Mouse (Mus musculus) T-helper 17 cell (primary cell): ENCODE measurements around the gene Pigs.

Experiments used
- in situ Hi-C, 2 experiments: fragments of 300-600 bp; cut with MboI, MseI; formaldehyde crosslinking; loops; 1 replicate in 1 of 2; 2 replicates in 1 of 2; pipeline ENCODE4 v1.15.1; 2025; ENCODE audit warnings: high pct_unique_total_duplicates in 2 of 2

Gene Pigs

DNA sequence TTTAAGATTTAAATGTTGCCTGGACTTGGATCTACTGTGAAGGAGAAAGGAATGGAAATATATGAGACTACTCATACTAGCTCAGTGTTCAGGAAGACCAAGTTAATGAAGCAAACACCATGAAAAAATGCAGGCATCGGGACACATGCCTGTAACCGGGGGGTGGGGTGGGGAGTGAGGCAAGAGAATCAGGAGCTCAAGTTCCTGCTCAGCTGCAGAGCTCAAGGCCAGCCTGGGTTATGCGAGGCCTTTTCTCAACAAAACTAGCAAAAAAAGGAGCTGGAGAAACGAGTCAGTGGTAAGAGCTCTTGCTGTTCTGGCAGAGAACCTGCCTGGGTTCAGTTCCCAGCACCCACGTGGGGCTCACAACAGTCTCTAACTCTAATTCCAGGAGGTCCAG lies 5.8 kb downstream of the Pigs start:
- in situ Hi-C loops, result no loop called here

DNA sequence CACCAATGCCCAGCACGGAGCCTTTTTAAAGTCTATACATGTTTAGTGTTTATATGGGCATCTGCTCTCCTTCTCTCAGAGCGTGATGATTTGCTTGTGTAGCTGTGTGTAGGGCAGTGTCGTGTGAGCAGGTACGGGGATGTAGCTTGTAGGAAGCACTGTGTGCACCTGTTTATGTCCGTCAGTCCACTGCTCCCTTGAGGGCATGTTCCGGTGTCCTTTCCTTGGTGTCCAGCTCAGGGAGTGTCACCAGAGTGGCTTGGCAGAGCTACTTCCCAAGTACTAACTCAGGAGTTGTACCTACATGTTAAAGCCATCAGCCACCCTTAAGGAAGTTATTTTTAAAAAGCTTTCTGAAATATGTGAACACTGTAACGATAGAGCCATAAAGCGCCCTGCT lies 8.8 kb downstream of the Pigs start:
- in situ Hi-C loops, result no loop called here

GRCm38 (mm10) chr11:78341702-78342101 lies 13.5 kb downstream of the Pigs start:
- in situ Hi-C loops, result no loop called here

DNA sequence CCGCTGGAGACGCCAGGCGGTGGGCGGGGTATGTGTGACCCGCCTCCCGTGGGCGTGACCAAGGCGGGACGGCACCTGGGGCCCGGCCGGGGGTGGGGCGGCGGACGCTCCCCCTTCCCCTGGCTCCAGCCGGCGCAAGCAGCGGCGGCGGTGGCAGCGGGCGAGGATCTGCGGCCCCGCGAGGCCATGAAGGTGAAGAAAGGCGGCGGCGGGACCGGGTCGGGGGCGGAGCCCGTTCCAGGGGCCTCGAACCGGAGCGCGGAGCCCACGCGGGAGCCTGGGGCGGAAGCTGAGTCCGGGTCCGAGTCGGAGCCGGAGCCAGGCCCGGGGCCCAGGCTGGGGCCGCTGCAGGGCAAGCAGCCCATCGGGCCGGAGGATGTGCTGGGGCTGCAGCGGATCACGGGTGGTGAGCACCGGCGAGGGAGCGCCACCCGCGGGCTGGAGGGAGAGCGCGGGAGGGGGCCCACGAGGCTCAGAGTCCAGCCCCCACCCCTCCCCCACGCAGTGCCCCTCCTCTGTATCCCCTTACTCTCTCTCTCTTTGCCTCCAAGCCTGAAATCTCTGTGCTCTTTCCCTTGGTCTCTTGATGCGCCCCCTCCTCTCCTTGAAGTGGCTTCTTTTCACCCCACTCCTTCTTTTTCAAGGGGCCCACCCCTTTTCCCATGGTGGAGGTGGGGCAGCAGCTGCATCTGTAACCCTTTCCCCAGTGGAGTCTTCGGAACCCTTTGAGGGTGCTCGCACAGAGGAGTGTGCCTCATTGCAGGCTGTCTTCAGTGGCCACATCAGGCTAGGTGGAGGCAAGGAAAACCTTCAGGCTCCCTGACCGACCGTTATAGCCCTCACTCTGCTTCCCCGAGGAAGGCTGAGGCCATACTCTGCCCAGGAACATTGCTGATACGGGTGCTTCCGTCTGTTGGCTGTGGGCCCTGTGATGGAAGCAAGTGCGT lies 15.4 kb downstream of the Pigs start, which contains the start of gene Unc119:
Gene Unc119 (plus strand): TSS at position 102 of the 947 bp plus-strand sequence.
- in situ Hi-C loops, result no loop called here

DNA sequence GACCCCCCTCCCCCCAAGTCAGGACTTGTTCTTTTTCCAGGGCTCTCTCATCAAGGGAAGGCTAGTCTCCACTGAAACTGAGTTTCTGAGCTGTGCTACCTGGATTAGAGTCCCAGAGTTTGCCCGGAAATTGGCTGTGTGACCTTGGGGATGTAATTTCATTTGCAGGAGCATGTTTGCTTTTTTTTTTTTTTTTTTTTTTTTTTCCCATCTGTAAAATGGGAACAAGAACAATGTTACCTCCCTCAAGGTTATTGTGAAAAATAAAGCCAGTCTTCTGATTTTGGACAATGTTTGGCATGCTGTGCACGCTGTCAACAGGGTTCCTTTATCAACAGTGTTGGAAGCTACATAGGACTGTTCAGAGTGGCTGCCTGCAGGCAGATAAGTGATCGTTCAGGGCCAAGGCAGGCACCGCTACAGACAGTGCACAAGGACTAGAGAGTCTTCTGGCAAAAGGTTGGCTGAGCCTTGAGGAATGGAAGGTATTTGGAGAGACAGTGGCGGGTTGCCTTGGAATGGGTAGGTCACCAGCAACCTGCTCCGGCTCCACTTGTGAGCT lies 16.2 kb downstream of the Pigs start:
- in situ Hi-C loops, result no loop called here

- in situ Hi-C loops, result no loop called here
These were observed 16.9 kb downstream of the Pigs start for GRCm38 (mm10) chr11:78344890-78345715.

- in situ Hi-C loops, result no loop called here
These were observed 17.6 kb downstream of the Pigs start for GRCm38 (mm10) chr11:78345801-78346200.

DNA sequence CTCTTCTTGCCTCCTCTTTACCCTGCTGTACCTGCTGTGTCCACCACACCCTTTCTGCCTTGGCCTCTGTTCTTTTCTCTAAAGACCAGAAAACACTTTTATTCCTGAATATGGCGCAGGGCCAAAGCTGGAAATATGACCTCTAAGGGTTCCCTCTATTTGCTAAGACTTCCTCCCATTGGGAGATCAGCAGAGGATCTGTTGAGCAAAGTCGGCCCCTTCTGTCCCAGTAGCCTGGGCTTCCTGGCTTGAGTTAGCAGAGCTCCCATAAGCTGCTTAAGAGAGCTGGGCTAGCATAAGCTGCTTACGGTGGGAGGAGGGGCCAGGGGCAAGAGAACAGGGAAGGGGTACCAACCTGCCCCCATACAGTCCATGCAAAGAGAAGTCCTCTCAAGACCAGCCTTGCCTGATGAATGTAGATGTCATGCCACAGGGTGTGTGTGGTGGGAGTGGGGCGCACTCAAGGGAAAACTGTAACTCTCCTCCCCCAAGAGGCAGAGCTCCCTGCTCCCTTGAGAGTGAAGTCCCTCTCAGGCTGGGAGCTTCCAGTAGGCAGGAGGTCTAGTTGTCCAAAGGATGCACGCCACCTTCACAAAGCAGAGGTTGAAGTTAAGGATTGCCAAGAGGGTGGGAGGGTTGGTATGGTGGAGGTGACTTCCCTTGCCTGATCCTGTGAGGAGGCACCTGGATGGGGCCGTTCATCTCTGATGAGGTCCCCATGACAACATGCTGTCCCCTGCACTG lies 18.3 kb downstream of the Pigs start:
- in situ Hi-C loops, result no loop called here

- in situ Hi-C loops, result no loop called here
These were observed 19.0 kb downstream of the Pigs start for GRCm38 (mm10) chr11:78347070-78347754.

- in situ Hi-C loops, result no loop called here
These were observed 19.7 kb downstream of the Pigs start for GRCm38 (mm10) chr11:78347908-78348307.

- in situ Hi-C loops, result no loop called here
These were observed 20.3 kb downstream of the Pigs start for GRCm38 (mm10) chr11:78348474-78348873.

DNA sequence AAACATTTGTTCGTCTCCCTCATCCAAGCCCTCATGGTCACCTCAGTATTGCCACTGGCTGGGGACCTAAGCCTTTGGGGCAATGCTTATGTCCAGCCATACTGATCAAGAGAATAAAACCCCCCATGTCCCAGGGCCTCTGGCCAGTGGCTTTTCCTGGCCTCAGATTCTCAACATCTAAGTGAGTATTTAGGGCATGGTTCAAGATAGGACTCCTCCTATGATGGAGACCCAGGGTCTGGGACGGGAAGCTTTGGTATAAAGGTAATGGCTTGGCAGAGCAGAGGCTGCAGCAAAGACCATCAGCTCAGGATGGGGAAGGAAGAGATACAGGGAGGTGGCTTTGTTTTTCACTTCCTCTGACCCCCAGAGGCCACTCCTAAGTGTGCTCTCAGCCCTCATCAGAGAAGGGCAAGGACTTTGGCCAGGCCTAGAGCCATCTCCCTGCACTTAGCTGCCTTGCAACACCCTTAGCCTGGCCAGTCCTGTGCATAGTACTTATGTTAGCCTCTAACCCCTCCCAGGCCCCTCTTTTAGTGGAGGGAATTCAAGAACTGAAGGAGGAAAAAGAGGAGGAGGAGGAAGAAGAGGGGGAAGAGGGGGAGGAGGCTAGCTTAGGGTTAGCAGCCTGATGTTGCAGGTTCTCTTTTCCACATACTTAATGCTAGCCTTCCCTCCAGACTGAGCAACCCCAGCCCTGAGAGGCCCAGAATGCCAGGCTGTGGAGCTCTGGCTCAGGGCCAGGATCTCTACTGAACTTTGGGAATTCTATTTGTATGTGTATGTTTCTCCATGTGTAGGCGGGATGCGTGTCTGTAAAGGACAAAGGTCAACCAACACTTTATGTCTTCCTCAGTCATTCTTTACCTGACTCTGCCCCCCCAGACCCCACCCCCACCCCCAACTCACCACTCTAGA lies 21.5 kb downstream of the Pigs start:
- in situ Hi-C loops, result no loop called here

- in situ Hi-C loops, result no loop called here
These were observed 24.9 kb downstream of the Pigs start for GRCm38 (mm10) chr11:78353081-78353480.

DNA sequence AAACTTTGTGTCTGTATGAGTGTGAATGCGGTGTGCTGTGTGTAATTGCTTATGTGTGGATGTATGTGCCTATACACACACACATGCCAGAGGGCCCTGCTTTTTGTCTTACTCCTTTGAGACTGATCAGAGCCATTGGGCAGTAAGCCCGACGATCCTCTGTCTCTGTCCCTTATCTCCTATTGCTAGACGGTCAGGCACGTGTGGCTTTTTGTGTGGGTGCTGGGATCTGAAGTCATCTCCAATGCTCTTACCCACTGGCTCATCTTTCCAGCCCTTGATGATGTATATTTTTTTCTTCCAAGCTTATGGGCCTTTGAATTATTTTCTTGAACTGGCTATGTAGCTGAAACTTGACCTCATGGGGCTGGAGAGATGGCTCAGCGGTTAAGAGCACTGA lies 26.7 kb downstream of the Pigs start:
- in situ Hi-C loops, result no loop called here

DNA sequence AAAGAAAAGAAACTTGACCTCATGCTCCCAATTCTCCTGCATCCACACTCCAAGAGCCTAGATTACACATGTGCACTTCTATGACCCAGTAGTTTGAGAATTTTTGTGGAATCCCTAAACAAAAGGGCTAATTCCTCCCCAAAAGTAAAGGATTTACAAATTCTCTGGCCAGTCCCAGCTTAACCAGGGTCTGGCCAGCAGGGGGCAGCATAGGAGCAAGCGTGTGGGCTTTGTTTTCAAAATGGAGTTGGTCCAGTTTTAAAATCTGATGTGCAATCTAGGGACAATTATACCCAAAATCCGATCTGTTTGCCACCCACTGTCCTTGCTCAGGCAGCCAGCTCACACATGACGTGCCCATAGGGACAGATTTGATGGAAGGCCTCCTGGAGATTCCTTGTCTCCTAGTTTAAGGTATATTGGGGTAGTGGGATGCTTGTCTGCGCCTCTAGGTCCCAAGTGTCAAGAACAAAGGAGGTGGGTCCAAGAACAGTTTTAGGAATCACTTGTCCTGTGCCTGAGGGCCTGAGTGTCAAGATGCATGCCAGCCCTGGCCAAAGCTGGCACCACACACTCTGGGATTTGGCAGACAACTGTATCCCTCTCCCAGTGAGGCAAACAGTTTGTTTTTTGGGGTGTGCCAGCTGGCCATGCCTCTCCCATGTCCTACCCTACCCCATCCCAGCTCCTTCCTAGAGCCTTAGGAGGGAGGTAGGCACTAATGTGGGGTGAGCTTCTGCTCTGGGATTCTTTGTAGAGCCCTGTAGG lies 27.4 kb downstream of the Pigs start:
- in situ Hi-C loops, result no loop called here

DNA sequence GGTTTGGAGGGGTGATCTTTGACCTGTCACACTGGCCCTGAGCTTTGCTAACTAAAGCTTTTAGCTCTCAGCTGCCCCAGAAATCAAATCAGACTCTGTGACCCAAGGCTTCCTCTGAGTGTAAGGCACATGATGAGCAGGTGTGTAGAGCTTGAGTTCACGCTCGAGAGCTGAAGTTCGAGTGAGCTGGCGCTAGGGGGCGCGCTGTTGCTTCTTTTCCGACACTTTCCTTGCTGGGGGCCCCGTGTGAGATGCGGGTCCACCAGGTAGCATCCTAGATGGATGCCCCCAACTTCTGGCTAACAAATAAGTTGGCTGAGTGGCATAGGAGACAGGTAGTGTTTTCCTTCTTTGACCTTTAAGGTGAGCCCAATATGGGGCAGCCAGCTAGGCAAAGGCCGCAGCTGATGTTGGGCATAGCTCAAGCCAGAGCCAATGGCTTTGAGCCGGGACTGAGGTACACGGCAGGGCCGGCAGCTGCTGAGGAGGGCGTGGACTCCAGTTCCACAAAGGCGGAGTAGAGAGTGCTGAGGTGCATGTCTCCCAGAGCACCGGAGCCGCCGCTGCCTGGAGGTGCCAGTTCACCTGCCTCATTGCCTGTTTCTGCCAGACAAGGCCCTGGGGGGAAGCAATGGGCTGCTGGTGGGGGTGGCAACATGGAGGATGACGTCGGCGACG lies 30.3 kb downstream of the Pigs start:
- in situ Hi-C loops, result no loop called here

GRCm38 (mm10) chr11:78360125-78360788 lies 32.0 kb downstream of the Pigs start:
- in situ Hi-C loops, result loop anchor here (5.0 kb wide), 1 partner anchor 37 kb away; no protein-coding TSS in a partner anchor

DNA sequence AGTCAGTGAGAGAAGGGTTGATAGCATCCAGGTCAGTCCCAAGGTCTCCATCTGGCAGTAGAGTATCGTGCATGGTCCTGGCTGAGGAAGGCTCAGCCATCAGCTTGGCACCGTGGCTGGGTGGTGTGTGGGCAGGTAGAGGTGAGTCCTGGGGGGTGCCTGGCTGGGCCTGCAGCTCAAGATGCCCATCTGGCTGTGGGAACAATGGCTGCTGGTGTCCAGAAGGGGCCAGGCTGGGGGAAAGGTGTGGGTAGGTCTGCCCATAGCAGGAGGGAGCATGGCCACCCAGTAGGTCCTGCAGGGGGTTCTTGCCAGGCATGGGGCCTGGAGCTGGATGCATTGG lies 32.5 kb downstream of the Pigs start:
- in situ Hi-C loops, result loop anchor here (5.0 kb wide), 1 partner anchor 37 kb away; no protein-coding TSS in a partner anchor
